Mouse (Mus musculus) MEL (cell line): ENCODE measurements around the gene Plrg1. TPM values are rescaled to one million over a fixed set of nuclear protein-coding genes. Genes with fewer than 3 reads are reported as not detected.

Experiments
- DNase-seq: peaks from one replicate; pipeline ENCODE4 v3.0.0; 2011; ENCODE audit warnings: low read depth, low spot score
- H3K27ac ChIP-seq: 2 replicates; pipeline ENCODE4 v1.5.1; 2012; ENCODE audit warnings: low read depth, mild to moderate bottlenecking, control low read depth, low read length, moderate library complexity; ENCODE audit not compliant: control insufficient read depth
- H3K27me3 ChIP-seq, 2 experiments: fragments of 150-350 bp in 1 of 2; sonication (generic) in 1 of 2; 2 replicates each; pipeline ENCODE4 v1.6.1; 2012; ENCODE audit warnings: low read length in 2 of 2, mild to moderate bottlenecking in 2 of 2, improper control_type of control experiment in 1 of 2, moderate library complexity in 1 of 2; ENCODE audit not compliant: insufficient read depth in 2 of 2, control insufficient read depth in 1 of 2
- H3K36me3 ChIP-seq, 2 experiments: 2 replicates each; pipeline ENCODE4 v1.6.1; 2012 to 2014; ENCODE audit warnings: low read length in 2 of 2, improper control_type of control experiment in 1 of 2, inconsistent platforms in 1 of 2, mild to moderate bottlenecking in 1 of 2; ENCODE audit not compliant: insufficient read depth in 2 of 2, control insufficient read depth in 1 of 2
- H3K4me1 ChIP-seq, 2 experiments: fragments of 150-350 bp in 1 of 2; sonication (generic) in 1 of 2; 2 replicates each; pipeline ENCODE4 v1.6.1; 2012; ENCODE audit warnings: low read length in 2 of 2, improper control_type of control experiment in 1 of 2, mild to moderate bottlenecking in 1 of 2; ENCODE audit not compliant: insufficient read depth in 2 of 2, control insufficient read depth in 1 of 2
- H3K4me3 ChIP-seq, 2 experiments: fragments of 150-350 bp in 1 of 2; sonication (generic) in 1 of 2; 2 replicates each; pipeline ENCODE4 v1.5.1; 2012; ENCODE audit warnings: low read depth in 2 of 2, low read length in 2 of 2, mild to moderate bottlenecking in 2 of 2, moderate library complexity in 2 of 2, control low read depth in 1 of 2, improper control_type of control experiment in 1 of 2; ENCODE audit not compliant: control insufficient read depth in 1 of 2, insufficient read depth in 1 of 2
- H3K79me2 ChIP-seq: 2 replicates; pipeline ENCODE4 v1.6.1; 2012; ENCODE audit warnings: mild to moderate bottlenecking, low read length, moderate library complexity; ENCODE audit not compliant: control insufficient read depth, poor library complexity, insufficient read depth
- H3K9ac ChIP-seq: 2 replicates; pipeline ENCODE4 v1.6.1; 2012; ENCODE audit warnings: low read depth, mild to moderate bottlenecking, control low read depth, low read length, moderate library complexity; ENCODE audit not compliant: control insufficient read depth, poor library complexity, severe bottlenecking
- H3K9me3 ChIP-seq: fragments of 150-350 bp; sonication (generic); replicated peaks from 2 replicates; pipeline ENCODE4 v1.6.1; 2012; ENCODE audit warnings: mild to moderate bottlenecking, low read length, improper control_type of control experiment, moderate library complexity; ENCODE audit not compliant: insufficient read depth
- GABPA ChIP-seq: IDR thresholded peaks from 2 replicates; pipeline ENCODE4 v1.6.1; 2012; ENCODE audit warnings: low read depth, mild to moderate bottlenecking, inconsistent platforms, low read length, improper control_type of control experiment, moderate library complexity
- JUND ChIP-seq: IDR thresholded peaks from 2 replicates; pipeline ENCODE4 v1.6.1; 2011; ENCODE audit warnings: low read depth, mild to moderate bottlenecking, improper control_type of control experiment, low read length
- KAT2A ChIP-seq: conservative IDR thresholded peaks from 2 replicates; pipeline ENCODE4 v1.6.1; 2012; ENCODE audit warnings: low read depth, low read length, improper control_type of control experiment, inconsistent platforms
- MAX ChIP-seq: IDR thresholded peaks from 2 replicates; pipeline ENCODE4 v1.6.1; 2011; ENCODE audit warnings: low read length, improper control_type of control experiment
- MEF2A ChIP-seq: IDR thresholded peaks from 2 replicates; pipeline ENCODE4 v1.6.1; 2014; ENCODE audit warnings: low read depth, mild to moderate bottlenecking, inconsistent platforms, low read length, improper control_type of control experiment; ENCODE audit not compliant: poor library complexity, insufficient replicate concordance, severe bottlenecking; ENCODE audit errors: extremely low read depth
- POLR2AphosphoS2 ChIP-seq: IDR thresholded peaks from 2 replicates; pipeline ENCODE4 v1.6.1; 2011; ENCODE audit warnings: low read length, improper control_type of control experiment
- POLR2AphosphoS5 ChIP-seq: IDR thresholded peaks from 2 replicates; pipeline ENCODE4 v1.6.1; 2012; ENCODE audit warnings: low read depth, borderline replicate concordance, mild to moderate bottlenecking, inconsistent platforms, low read length, moderate library complexity, mixed read lengths
- RAD21 ChIP-seq: IDR thresholded peaks from 2 replicates; pipeline ENCODE4 v1.6.1; 2011; ENCODE audit warnings: mild to moderate bottlenecking, low read depth, low read length, improper control_type of control experiment
- RCOR1 ChIP-seq: IDR thresholded peaks from 2 replicates; pipeline ENCODE4 v1.6.1; 2012; ENCODE audit warnings: low read depth, mild to moderate bottlenecking, inconsistent platforms, low read length, improper control_type of control experiment
- SIN3A ChIP-seq: IDR thresholded peaks from 2 replicates; pipeline ENCODE4 v1.6.1; 2012; ENCODE audit warnings: low read length, improper control_type of control experiment, inconsistent platforms
- TBP ChIP-seq: IDR thresholded peaks from 2 replicates; pipeline ENCODE4 v1.8.0; 2011; ENCODE audit warnings: low read depth, low read length, improper control_type of control experiment
- TCF12 ChIP-seq: IDR thresholded peaks from 2 replicates; pipeline ENCODE4 v1.6.1; 2014; ENCODE audit warnings: low read depth, mild to moderate bottlenecking, inconsistent platforms, low read length, improper control_type of control experiment, moderate library complexity
- UBTF ChIP-seq: IDR thresholded peaks from 2 replicates; pipeline ENCODE4 v1.6.1; 2012; ENCODE audit warnings: low read depth, mild to moderate bottlenecking, inconsistent platforms, low read length, improper control_type of control experiment, moderate library complexity, borderline replicate concordance; ENCODE audit not compliant: insufficient read depth
- USF2 ChIP-seq, 2 experiments: IDR thresholded peaks; 2 replicates each; pipeline ENCODE4 v1.6.1; 2011 to 2012; ENCODE audit warnings: improper control_type of control experiment in 2 of 2, low read length in 2 of 2, borderline replicate concordance in 1 of 2, inconsistent platforms in 1 of 2, low read depth in 1 of 2, mild to moderate bottlenecking in 1 of 2; ENCODE audit not compliant: insufficient read depth in 1 of 2
- ZNF384 ChIP-seq: IDR thresholded peaks from 2 replicates; pipeline ENCODE4 v1.6.1; 2012; ENCODE audit warnings: low read depth, mild to moderate bottlenecking, inconsistent platforms, low read length, improper control_type of control experiment
- polyA plus RNA-seq, 2 experiments: library from polyadenylated mRNA; stranded (reverse) in 1 of 2; unstranded in 1 of 2; fragments of >175 nt in 1 of 2; fragments of >200 nt in 1 of 2; gene quantifications; 2 replicates each; pipeline versions ENCODE4 v1.2.1 to v1.2.4; 2012; ENCODE audit warnings: low replicate concordance in 2 of 2, low read depth in 1 of 2; ENCODE audit not compliant: insufficient read length in 2 of 2, insufficient read depth in 1 of 2, missing spikeins in 1 of 2
- total RNA-seq: library from RNA; depleted of rRNA; stranded (reverse); fragments of 300-350 nt; gene quantifications from 2 replicates; pipeline ENCODE4 v1.2.3, GENCODE M21; 2012

The Plrg1 gene
- total and polyA plus RNA-seq, 3 experiments, result 85.6 to 88.8 TPM; not detected in 1

- Histone ChIP-seq H3K9ac (no peak overlapping the region), H3K4me3 (no peak overlapping the region), H3K27me3 (no peaks in the 10 kb centered on the region), H3K36me3 (no peaks in the 10 kb centered on the region)
- no peak for TF ChIP-seq TBP
- no peak for TF ChIP-seq TCF12
- no peak for TF ChIP-seq RAD21
- TF ChIP-seq USF2 (IDR thresholded peaks at IDR 0.05; ENCODE audit: borderline replicate concordance in 1 of 2, insufficient read depth in 1 of 2, low read depth in 1 of 2, low read length in 2 of 2), result no peak
- no peak for TF ChIP-seq POLR2AphosphoS2
- no peak for TF ChIP-seq KAT2A
- TF ChIP-seq, all 39 proteins: peak for 0
- H3K79me2 ChIP-seq, result no peaks in the 10 kb centered on the region
- DNase-seq, result no peak
- no peak overlapping the region for H3K27ac ChIP-seq
- no peaks in the 10 kb centered on the region for H3K9me3 ChIP-seq
- no peaks in the 10 kb centered on the region for H3K4me1 ChIP-seq
These were observed 42.3 kb downstream of the Plrg1 start for GRCm38 (mm10) chr3:83097586-83097985.

GRCm38 (mm10) chr3:83098546-83099034 is 43.3 kb downstream of the Plrg1 start:
- Histone ChIP-seq H3K4me1 (no peaks in the 10 kb centered on the region), H3K36me3 (no peaks in the 10 kb centered on the region), H3K9ac (no peak overlapping the region), H3K27me3 (no peaks in the 10 kb centered on the region), H3K79me2 (no peaks in the 10 kb centered on the region), H3K9me3 (no peaks in the 10 kb centered on the region), H3K4me3 (no peak overlapping the region), H3K27ac (no peak overlapping the region)
- TF ChIP-seq JUND (no peak), GABPA (no peak), RCOR1 (no peak), POLR2AphosphoS5 (no peak), USF2 (IDR thresholded peaks at IDR 0.05; ENCODE audit: borderline replicate concordance in 1 of 2, insufficient read depth in 1 of 2, low read depth in 1 of 2, low read length in 2 of 2) (no peak), ZNF384 (no peak), MAX (no peak), SIN3A (no peak), UBTF (no peak), MEF2A (no peak), TBP (no peak)
- DNase-seq, result no peak
